Mouse (Mus musculus) liver, adult 2 months (tissue): Measurements from ENCODE around the gene Gm28038. TPM values are rescaled to one million over a fixed set of nuclear protein-coding genes. Genes with fewer than 3 reads are reported as not detected.

ENCODE experiments used
- DNase-seq: peaks from one replicate; pipeline ENCODE4 v3.0.0-alpha.2; 2011; ENCODE audit warnings: low read depth, low spot score; ENCODE audit errors: extremely low read depth
- H3K27ac ChIP-seq: fragments of 200-500 bp; replicated peaks from 2 replicates; pipeline ENCODE4 v1.5.1; 2012; ENCODE audit warnings: low read depth, mild to moderate bottlenecking, control low read depth, inconsistent platforms, low read length; ENCODE audit not compliant: insufficient read depth
- H3K27me3 ChIP-seq: fragments of 200-500 bp; 2 replicates; pipeline ENCODE4 v1.6.1; 2012; ENCODE audit warnings: mild to moderate bottlenecking, moderate library complexity, low read length, inconsistent platforms; ENCODE audit not compliant: control insufficient read depth, insufficient read depth
- H3K36me3 ChIP-seq: fragments of 200-500 bp; 2 replicates; pipeline ENCODE4 v1.6.1; 2012; ENCODE audit warnings: low read length, inconsistent platforms; ENCODE audit not compliant: control insufficient read depth, insufficient read depth
- H3K4me1 ChIP-seq: fragments of 200-500 bp; 2 replicates; pipeline ENCODE4 v1.6.1; 2011; ENCODE audit warnings: low read length; ENCODE audit not compliant: control insufficient read depth, insufficient read depth
- H3K4me3 ChIP-seq: fragments of 200-500 bp; 2 replicates; pipeline ENCODE4 v1.5.1; 2011; ENCODE audit warnings: low read depth, mild to moderate bottlenecking, control low read depth, low read length, moderate library complexity; ENCODE audit not compliant: insufficient read depth
- H3K79me2 ChIP-seq: fragments of 200-500 bp; 2 replicates; pipeline ENCODE4 v1.6.1; 2012; ENCODE audit warnings: inconsistent platforms, mild to moderate bottlenecking, low read length, moderate library complexity; ENCODE audit not compliant: control insufficient read depth, insufficient read depth
- H3K9ac ChIP-seq: fragments of 200-500 bp; 2 replicates; pipeline ENCODE4 v1.6.1; 2012; ENCODE audit warnings: low read depth, mild to moderate bottlenecking, control low read depth, inconsistent platforms, low read length
- CTCF ChIP-seq: fragments of 200-500 bp; IDR thresholded peaks from 2 replicates; pipeline ENCODE4 v1.5.1; 2011; ENCODE audit warnings: low read depth, low read length, control low read depth
- POLR2A ChIP-seq: fragments of 200-500 bp; IDR thresholded peaks from 2 replicates; pipeline ENCODE4 v1.6.1; 2011; ENCODE audit warnings: low read length, control low read depth; ENCODE audit not compliant: insufficient read depth; ENCODE audit errors: extremely low read depth
- WGBS: fragments of 180-500 bp; shearing (Covaris S2); methylation state at CpG from one replicate; pipeline ENCODE4 v1.1.7; 2018; 5-methylcytosine and 5-hydroxymethylcytosine counted together
- polyA plus RNA-seq: library from polyadenylated mRNA; depleted of rRNA; stranded (reverse); fragments of >200 nt; gene quantifications from 2 replicates; pipeline ENCODE4 v1.2.3, GENCODE M21; 2012
- total RNA-seq: library from RNA; depleted of rRNA; stranded (reverse); fragments of >200 nt; gene quantifications from 2 replicates; pipeline ENCODE4 v1.2.3, GENCODE M21; 2014

Gene Gm28038
- total and polyA plus RNA-seq, 2 experiments: not detected

DNA sequence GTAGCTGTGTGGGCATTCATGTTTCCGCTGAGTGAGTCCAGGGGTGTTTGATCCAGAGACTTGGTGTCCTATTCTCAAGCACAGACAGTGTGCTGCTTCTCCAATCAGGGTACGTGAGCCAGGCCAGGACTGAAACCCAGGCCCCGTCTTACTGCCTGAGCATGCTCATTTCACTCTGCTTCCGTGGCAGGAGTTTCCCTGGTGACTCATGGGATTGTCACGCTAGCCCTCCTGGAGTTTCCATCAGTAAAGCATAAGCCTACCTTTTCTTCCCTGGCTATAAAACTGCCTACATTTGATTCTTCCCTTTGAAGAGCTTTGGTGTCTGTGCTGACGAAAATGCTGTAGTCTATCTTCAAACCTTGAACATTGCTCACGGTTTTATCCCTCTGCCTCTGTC, 42.3 kb downstream of the Gm28038 start:
- no peaks in the 10 kb centered on the region for H3K27me3 ChIP-seq
- TF ChIP-seq CTCF: no peak
- H3K4me3 ChIP-seq: no peak overlapping the region
- no peaks in the 10 kb centered on the region for H3K4me1 ChIP-seq
- DNase-seq: no peak
- H3K79me2 ChIP-seq: no peaks in the 10 kb centered on the region
- peaks cover 42% of the 10 kb centered on the region for H3K36me3 ChIP-seq
- H3K9ac ChIP-seq: no peak overlapping the region
- no peak overlapping the region for H3K27ac ChIP-seq
- WGBS: 91% methylated on average over 7 of the region's 7 CpGs

DNA sequence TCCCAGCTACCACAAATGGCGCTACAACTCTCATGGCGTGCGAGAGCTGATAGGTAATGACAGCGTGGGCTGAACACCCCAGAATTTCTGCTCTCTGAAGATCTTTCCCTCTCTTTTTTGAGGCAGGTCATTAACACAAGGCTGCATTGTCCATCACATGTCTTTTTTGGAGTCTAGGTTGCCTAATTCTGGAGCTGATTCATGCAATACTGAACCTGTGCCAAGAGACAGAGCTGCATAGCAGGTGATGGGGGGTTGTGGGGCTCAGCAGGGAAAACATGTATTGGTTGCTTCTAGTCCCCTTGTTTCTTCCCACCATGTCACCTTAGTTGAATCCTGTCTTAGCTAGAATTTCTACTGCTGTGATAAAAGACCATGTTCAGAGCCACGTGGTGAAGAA, 44.5 kb downstream of the Gm28038 start:
- peaks cover 42% of the 10 kb centered on the region for H3K36me3 ChIP-seq
- no peaks in the 10 kb centered on the region for H3K4me1 ChIP-seq
- peak; percentile 21 for DNase-seq
- H3K27ac ChIP-seq: no peak overlapping the region
- no peak overlapping the region for H3K9ac ChIP-seq
- 95% methylated on average over 5 of the region's 5 CpGs for WGBS
- TF ChIP-seq POLR2A: no peak
- no peak for TF ChIP-seq CTCF
- H3K27me3 ChIP-seq: no peaks in the 10 kb centered on the region
- H3K79me2 ChIP-seq: no peaks in the 10 kb centered on the region
- no peak overlapping the region for H3K4me3 ChIP-seq

DNA sequence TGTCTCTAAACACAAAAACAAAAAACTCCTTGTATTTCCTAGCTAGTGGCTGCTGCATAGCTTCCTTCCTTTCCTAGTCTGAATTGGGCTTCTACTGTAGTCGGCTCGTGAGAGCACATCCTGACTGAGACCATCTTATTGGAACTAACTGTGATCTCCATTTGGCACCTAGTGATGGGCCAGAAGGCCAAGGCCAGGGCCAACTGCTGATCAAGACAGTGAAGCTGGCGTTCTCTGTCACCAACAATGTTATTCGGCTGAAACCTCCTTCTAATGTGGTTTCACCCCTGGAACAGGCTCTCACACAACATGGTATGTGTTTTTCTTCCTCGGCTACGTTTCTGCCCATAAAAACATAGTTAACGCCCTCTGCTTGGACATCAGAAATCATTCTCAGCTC, 46.4 kb downstream of the Gm28038 start:
- no peak for DNase-seq
- TF ChIP-seq POLR2A (no peak), CTCF (no peak)
- H3K27ac ChIP-seq: no peak overlapping the region
- no peaks in the 10 kb centered on the region for H3K79me2 ChIP-seq
- no peak overlapping the region for H3K9ac ChIP-seq
- H3K4me1 ChIP-seq: no peaks in the 10 kb centered on the region
- no peaks in the 10 kb centered on the region for H3K27me3 ChIP-seq
- H3K36me3 ChIP-seq: peaks cover 44% of the 10 kb centered on the region
- 92% methylated on average over 7 of the region's 7 CpGs for WGBS
- no peak overlapping the region for H3K4me3 ChIP-seq

DNA sequence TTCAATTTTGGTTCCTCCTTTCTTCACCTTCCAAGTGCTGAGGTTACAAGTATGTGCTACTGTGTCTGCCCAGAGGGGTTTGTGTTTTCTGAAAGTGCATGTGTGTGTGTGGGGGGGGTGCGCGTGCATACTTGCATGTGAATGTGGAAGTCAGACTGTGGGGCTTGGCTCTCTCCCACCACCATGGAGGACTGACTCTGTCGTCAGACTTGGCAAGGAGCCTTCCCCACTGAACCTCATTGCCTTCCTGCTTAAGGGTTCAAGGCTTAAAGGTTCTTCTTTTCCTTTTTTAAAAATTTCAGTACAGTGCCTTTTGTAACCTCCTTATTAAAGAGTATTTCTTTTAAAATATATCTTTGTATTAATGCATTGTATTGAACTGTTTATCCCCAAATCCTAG, 47.9 kb downstream of the Gm28038 start:
- WGBS: 73% methylated on average over 3 of the region's 3 CpGs
- no peaks in the 10 kb centered on the region for H3K4me1 ChIP-seq
- no peak for DNase-seq
- no peak overlapping the region for H3K27ac ChIP-seq
- H3K9ac ChIP-seq: no peak overlapping the region
- H3K27me3 ChIP-seq: no peaks in the 10 kb centered on the region
- TF ChIP-seq POLR2A (no peak), CTCF (no peak)
- H3K79me2 ChIP-seq: no peaks in the 10 kb centered on the region
- no peak overlapping the region for H3K4me3 ChIP-seq
- peaks cover 38% of the 10 kb centered on the region for H3K36me3 ChIP-seq

DNA sequence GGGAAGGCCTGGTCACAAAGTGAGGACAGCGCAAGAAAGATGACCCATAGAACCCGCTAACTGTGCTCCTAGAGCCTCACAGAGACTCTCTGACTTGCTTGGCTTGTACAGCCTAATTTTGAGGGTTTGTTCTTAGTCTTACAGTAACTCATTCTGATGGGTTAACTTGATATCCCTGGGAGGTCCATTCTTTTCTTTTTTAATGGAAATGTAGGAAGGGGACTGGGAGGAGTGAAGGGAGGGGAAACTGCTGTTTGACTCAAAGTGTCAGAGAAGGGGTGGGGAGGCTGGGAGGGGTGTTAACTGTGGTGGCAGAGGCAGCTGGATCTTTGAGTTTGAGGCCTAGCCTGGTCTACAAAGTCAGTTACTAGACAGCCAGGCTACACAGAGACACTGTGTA, 54.5 kb downstream of the Gm28038 start:
- H3K27me3 ChIP-seq: no peaks in the 10 kb centered on the region
- WGBS: 96% methylated on average over 2 of the region's 2 CpGs
- H3K4me3 ChIP-seq: no peak overlapping the region
- DNase-seq: no peak
- H3K4me1 ChIP-seq: no peaks in the 10 kb centered on the region
- H3K27ac ChIP-seq: no peak overlapping the region
- peaks cover 18% of the 10 kb centered on the region for H3K36me3 ChIP-seq
- no peak overlapping the region for H3K9ac ChIP-seq
- no peak for TF ChIP-seq CTCF
- no peak for TF ChIP-seq POLR2A
- H3K79me2 ChIP-seq: no peaks in the 10 kb centered on the region

DNA sequence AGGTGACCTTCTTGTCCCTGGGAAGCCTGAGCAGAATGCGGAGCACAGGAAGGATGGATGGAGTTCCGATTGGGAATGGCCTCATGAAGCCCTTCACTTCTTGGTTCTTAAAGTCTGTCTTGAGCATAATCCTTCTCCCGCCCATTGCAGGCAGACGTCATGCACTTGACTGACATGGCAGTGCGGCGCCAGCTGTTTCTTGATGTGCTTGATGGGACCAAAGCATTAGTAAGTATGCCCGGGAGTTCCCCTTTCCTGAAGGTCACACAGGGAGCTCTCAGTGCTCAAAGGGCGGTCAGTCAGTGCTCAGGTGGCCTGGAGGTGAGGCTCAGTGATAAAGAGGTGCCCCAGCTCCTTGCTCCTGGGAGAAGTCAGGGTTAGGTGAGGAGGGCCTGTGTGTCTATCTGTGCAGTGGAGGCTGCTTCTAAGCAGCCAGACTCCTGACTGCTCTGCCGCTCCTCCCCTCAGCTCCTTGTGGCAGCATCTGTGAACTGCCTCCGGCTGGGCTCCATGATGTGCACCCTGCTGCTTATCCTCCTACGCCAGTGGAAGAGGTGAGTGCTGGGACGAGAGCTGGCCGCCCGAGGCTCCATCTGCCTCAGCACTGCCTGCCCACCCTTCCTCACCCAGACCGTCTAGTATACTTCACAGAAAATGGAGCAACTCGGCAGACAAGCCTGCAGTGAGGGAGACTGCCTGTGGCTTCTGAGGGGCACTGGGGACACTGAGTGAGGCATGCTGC, 55.5 kb downstream of the Gm28038 start:
- 93% methylated on average over 16 of the region's 16 CpGs for WGBS
- Histone ChIP-seq H3K27ac (no peak overlapping the region), H3K27me3 (no peaks in the 10 kb centered on the region), H3K4me1 (no peaks in the 10 kb centered on the region), H3K36me3 (peaks cover 20% of the 10 kb centered on the region), H3K79me2 (no peaks in the 10 kb centered on the region), H3K4me3 (no peak overlapping the region), H3K9ac (no peak overlapping the region)
- no peak for TF ChIP-seq CTCF
- TF ChIP-seq POLR2A: no peak
- no peak for DNase-seq
